Mouse (Mus musculus): Measurements from ENCODE around the gene Vmn1r25. TPM values are rescaled to one million over a fixed set of nuclear protein-coding genes. Genes with fewer than 3 reads are reported as not detected.

The Vmn1r25 gene
- not detected for polyA plus RNA-seq (2014; fragmentation: Illumina TruSeq; extraction: RNeasy Lipid Tissue Mini Kit (QIAGEN cat#74804); ENCODE audit: low read depth, low replicate concordance)

GRCm38 (mm10) chr6:57980710-57981109 lies at the start of gene Vmn1r25:
Gene Vmn1r25 (minus strand): TSS chr6:57980810.

GRCm38 (mm10) chr6:58015059-58015458 lies 34.4 kb upstream of the Vmn1r25 start, which contains the start of gene Vmn1r26:
Gene Vmn1r26 (minus strand): TSS chr6:58015159.

GRCm38 (mm10) chr6:57961403-57961802 lies 19.2 kb downstream of the Vmn1r25 start, which contains the start of gene Vmn1r24:
Gene Vmn1r24 (minus strand): TSS chr6:57961503.

Other genes starting within 250 kb of the Vmn1r25 start
- 18.6 TPM for gene Vopp1, start 155.7 kb downstream of the Vmn1r25 start, polyA plus RNA-seq (2014; fragmentation: Illumina TruSeq; extraction: RNeasy Lipid Tissue Mini Kit (QIAGEN cat#74804); ENCODE audit: low read depth, low replicate concordance)
- gene Vmn1r21, start 130.5 kb downstream of the Vmn1r25 start, polyA plus RNA-seq (2014; fragmentation: Illumina TruSeq; extraction: RNeasy Lipid Tissue Mini Kit (QIAGEN cat#74804); ENCODE audit: low read depth, low replicate concordance) = not detected
- gene Vmn1r22, start 72.8 kb downstream of the Vmn1r25 start, polyA plus RNA-seq (2014; fragmentation: Illumina TruSeq; extraction: RNeasy Lipid Tissue Mini Kit (QIAGEN cat#74804); ENCODE audit: low read depth, low replicate concordance) = not detected
- not detected for gene Vmn1r23, start 54.0 kb downstream of the Vmn1r25 start, polyA plus RNA-seq (2014; fragmentation: Illumina TruSeq; extraction: RNeasy Lipid Tissue Mini Kit (QIAGEN cat#74804); ENCODE audit: low read depth, low replicate concordance)
- not detected for gene Vmn1r24, start 19.3 kb downstream of the Vmn1r25 start, polyA plus RNA-seq (2014; fragmentation: Illumina TruSeq; extraction: RNeasy Lipid Tissue Mini Kit (QIAGEN cat#74804); ENCODE audit: low read depth, low replicate concordance)
- not detected for gene Vmn1r26, start 34.3 kb upstream of the Vmn1r25 start, polyA plus RNA-seq (2014; fragmentation: Illumina TruSeq; extraction: RNeasy Lipid Tissue Mini Kit (QIAGEN cat#74804); ENCODE audit: low read depth, low replicate concordance)
- gene Vmn1r27, start 238.0 kb upstream of the Vmn1r25 start, polyA plus RNA-seq (2014; fragmentation: Illumina TruSeq; extraction: RNeasy Lipid Tissue Mini Kit (QIAGEN cat#74804); ENCODE audit: low read depth, low replicate concordance) = not detected

Data from kidney, adult 10 weeks (tissue).